Mouse (Mus musculus) liver, postnatal 0 days (tissue): ENCODE measurements around the gene Acoxl. TPM values are rescaled to one million over a fixed set of nuclear protein-coding genes. Genes with fewer than 3 reads are reported as not detected.

Source experiments
- ATAC-seq: fragments of 200-750 bp; cut with Nextera tagmentation; 2 replicates; pipeline ENCODE4 v1.8.0; 2017; ENCODE audit warnings: mild to moderate bottlenecking, moderate library complexity
- DNase-seq: peaks from one replicate; pipeline ENCODE4 v3.0.0-alpha.2; 2016
- H3K27ac ChIP-seq: fragments of 300-500 bp; sonication (generic); 2 replicates; pipeline ENCODE4 v1.5.1; 2014; ENCODE audit warnings: antibody characterized with exemption, moderate library complexity, mild to moderate bottlenecking, low read depth
- H3K27me3 ChIP-seq: fragments of 300-500 bp; sonication (generic); 2 replicates; pipeline ENCODE4 v1.6.1; 2014; ENCODE audit warnings: low read length, control low read depth, mixed read lengths; ENCODE audit not compliant: insufficient read depth
- H3K36me3 ChIP-seq: fragments of 300-500 bp; sonication (generic); replicated peaks from 2 replicates; pipeline ENCODE4 v1.6.1; 2014; ENCODE audit warnings: mild to moderate bottlenecking, control low read depth, low read length, moderate library complexity, mixed read lengths; ENCODE audit not compliant: insufficient read depth
- H3K4me1 ChIP-seq: fragments of 300-500 bp; sonication (generic); 2 replicates; pipeline ENCODE4 v1.6.1; 2014; ENCODE audit warnings: antibody characterized with exemption, mild to moderate bottlenecking, control low read depth; ENCODE audit not compliant: insufficient read depth
- H3K4me2 ChIP-seq: fragments of 300-500 bp; sonication (generic); 2 replicates; pipeline ENCODE4 v1.6.1; 2014; ENCODE audit warnings: low read depth, mild to moderate bottlenecking, low read length, moderate library complexity, mixed read lengths
- H3K4me3 ChIP-seq: fragments of 300-500 bp; sonication (generic); 2 replicates; pipeline ENCODE4 v1.5.1; 2014; ENCODE audit warnings: low read depth, low read length
- H3K9ac ChIP-seq: fragments of 300-500 bp; sonication (generic); replicated peaks from 2 replicates; pipeline ENCODE4 v1.6.1; 2014; ENCODE audit warnings: mild to moderate bottlenecking, moderate library complexity
- H3K9me3 ChIP-seq: fragments of 300-500 bp; sonication (generic); 2 replicates; pipeline ENCODE4 v1.6.1; 2016; ENCODE audit warnings: mild to moderate bottlenecking, control low read depth, low read length, mixed read lengths
- CTCF ChIP-seq: sonication (generic); IDR thresholded peaks from 2 replicates; pipeline ENCODE4 v1.5.1; 2016; ENCODE audit warnings: antibody characterized with exemption, low read depth
- EP300 ChIP-seq: IDR thresholded peaks from 2 replicates; pipeline ENCODE4 v1.6.1; 2016; ENCODE audit warnings: antibody characterized with exemption, low read depth, mild to moderate bottlenecking
- WGBS: fragments of 180-500 bp; shearing (Covaris S2); extraction: QIAGEN DNeasy Blood & Tissue Kit; methylation state at CpG from one replicate; pipeline ENCODE4 v1.1.7; 2014; ENCODE audit not compliant: insufficient replicate concordance; 5-methylcytosine and 5-hydroxymethylcytosine counted together
- polyA plus RNA-seq: library from polyadenylated mRNA; unstranded; fragments of >200 nt; fragmentation: Nextera tagmentation; extraction: Ambion mirVana; gene quantifications from 2 replicates; pipeline ENCODE4 v1.2.1, GENCODE M21; 2015

Gene Acoxl
- polyA plus RNA-seq, 1 experiment from 2014 or later, result 0.05 TPM

- no peaks in the 10 kb centered on the region for H3K36me3 ChIP-seq
- DNase-seq (no peak), ATAC-seq (no peak)
- no peaks in the 10 kb centered on the region for H3K4me1 ChIP-seq
- no peaks in the 10 kb centered on the region for H3K27me3 ChIP-seq
- H3K9me3 ChIP-seq, result no peaks in the 10 kb centered on the region
- no peak overlapping the region for H3K9ac ChIP-seq
- no peak for TF ChIP-seq EP300
- no peak for TF ChIP-seq CTCF
- no peak overlapping the region for H3K27ac ChIP-seq
- no peak overlapping the region for H3K4me3 ChIP-seq
- H3K4me2 ChIP-seq, result no peak overlapping the region
Observed at GRCm38 (mm10) chr2:127846008-127846407, 7.3 kb downstream of the Acoxl start.

GRCm38 (mm10) chr2:127846571-127846970, 7.9 kb downstream of the Acoxl start:
- ATAC-seq, result no peak
- no peaks in the 10 kb centered on the region for H3K27me3 ChIP-seq
- H3K9ac ChIP-seq, result no peak overlapping the region
- no peaks in the 10 kb centered on the region for H3K9me3 ChIP-seq
- WGBS, result 5% methylated on average over 1 of the region's 1 CpGs
- no peak overlapping the region for H3K27ac ChIP-seq
- no peak overlapping the region for H3K4me3 ChIP-seq
- no peak for DNase-seq
- H3K4me1 ChIP-seq, result no peaks in the 10 kb centered on the region
- H3K4me2 ChIP-seq, result no peak overlapping the region
- TF ChIP-seq EP300 (no peak), CTCF (no peak)
- H3K36me3 ChIP-seq, result no peaks in the 10 kb centered on the region

GRCm38 (mm10) chr2:127850371-127850770, 11.7 kb downstream of the Acoxl start:
- DNase-seq, result no peak
- TF ChIP-seq CTCF (no peak), EP300 (no peak)
- Histone ChIP-seq H3K9me3 (no peaks in the 10 kb centered on the region), H3K9ac (no peak overlapping the region), H3K27me3 (no peaks in the 10 kb centered on the region), H3K4me2 (no peak overlapping the region), H3K36me3 (no peaks in the 10 kb centered on the region), H3K27ac (no peak overlapping the region), H3K4me3 (no peak overlapping the region), H3K4me1 (no peaks in the 10 kb centered on the region)
- no peak for ATAC-seq
- 82% methylated on average over 2 of the region's 2 CpGs for WGBS

GRCm38 (mm10) chr2:127854332-127854991, 15.8 kb downstream of the Acoxl start:
- H3K4me1 ChIP-seq, result no peaks in the 10 kb centered on the region
- H3K9me3 ChIP-seq, result no peaks in the 10 kb centered on the region
- DNase-seq, result no peak
- no peak for ATAC-seq
- no peak overlapping the region for H3K9ac ChIP-seq
- no peak overlapping the region for H3K4me2 ChIP-seq
- 45% methylated on average over 4 of the region's 4 CpGs for WGBS
- no peak overlapping the region for H3K27ac ChIP-seq
- TF ChIP-seq CTCF, result no peak
- no peak for TF ChIP-seq EP300
- H3K4me3 ChIP-seq, result no peak overlapping the region
- no peaks in the 10 kb centered on the region for H3K36me3 ChIP-seq
- no peaks in the 10 kb centered on the region for H3K27me3 ChIP-seq

- H3K9ac ChIP-seq, result no peak overlapping the region
- no peaks in the 10 kb centered on the region for H3K36me3 ChIP-seq
- H3K4me1 ChIP-seq, result no peaks in the 10 kb centered on the region
- no peak overlapping the region for H3K4me2 ChIP-seq
- H3K27me3 ChIP-seq, result no peaks in the 10 kb centered on the region
- 64% methylated on average over 4 of the region's 4 CpGs for WGBS
- no peak for ATAC-seq
- no peak for DNase-seq
- no peaks in the 10 kb centered on the region for H3K9me3 ChIP-seq
- TF ChIP-seq EP300, result no peak
- no peak for TF ChIP-seq CTCF
- H3K4me3 ChIP-seq, result no peak overlapping the region
- no peak overlapping the region for H3K27ac ChIP-seq
Observed at GRCm38 (mm10) chr2:127864381-127864780, 25.7 kb downstream of the Acoxl start.

GRCm38 (mm10) chr2:127881063-127881462, 42.4 kb downstream of the Acoxl start:
- 49% methylated on average over 5 of the region's 5 CpGs for WGBS
- DNase-seq, result no peak
- no peak for TF ChIP-seq EP300
- no peak for TF ChIP-seq CTCF
- Histone ChIP-seq H3K4me1 (no peaks in the 10 kb centered on the region), H3K4me3 (no peak overlapping the region), H3K9me3 (no peaks in the 10 kb centered on the region), H3K27ac (no peak overlapping the region), H3K36me3 (no peaks in the 10 kb centered on the region), H3K9ac (no peak overlapping the region), H3K4me2 (no peak overlapping the region), H3K27me3 (0 out of 2 replicates have a peak, but pooled peaks cover 2% of the 10 kb centered on the region)
- no peak for ATAC-seq
